Mouse (Mus musculus): ENCODE data around the gene Rtn1.

Gene Rtn1

DNA sequence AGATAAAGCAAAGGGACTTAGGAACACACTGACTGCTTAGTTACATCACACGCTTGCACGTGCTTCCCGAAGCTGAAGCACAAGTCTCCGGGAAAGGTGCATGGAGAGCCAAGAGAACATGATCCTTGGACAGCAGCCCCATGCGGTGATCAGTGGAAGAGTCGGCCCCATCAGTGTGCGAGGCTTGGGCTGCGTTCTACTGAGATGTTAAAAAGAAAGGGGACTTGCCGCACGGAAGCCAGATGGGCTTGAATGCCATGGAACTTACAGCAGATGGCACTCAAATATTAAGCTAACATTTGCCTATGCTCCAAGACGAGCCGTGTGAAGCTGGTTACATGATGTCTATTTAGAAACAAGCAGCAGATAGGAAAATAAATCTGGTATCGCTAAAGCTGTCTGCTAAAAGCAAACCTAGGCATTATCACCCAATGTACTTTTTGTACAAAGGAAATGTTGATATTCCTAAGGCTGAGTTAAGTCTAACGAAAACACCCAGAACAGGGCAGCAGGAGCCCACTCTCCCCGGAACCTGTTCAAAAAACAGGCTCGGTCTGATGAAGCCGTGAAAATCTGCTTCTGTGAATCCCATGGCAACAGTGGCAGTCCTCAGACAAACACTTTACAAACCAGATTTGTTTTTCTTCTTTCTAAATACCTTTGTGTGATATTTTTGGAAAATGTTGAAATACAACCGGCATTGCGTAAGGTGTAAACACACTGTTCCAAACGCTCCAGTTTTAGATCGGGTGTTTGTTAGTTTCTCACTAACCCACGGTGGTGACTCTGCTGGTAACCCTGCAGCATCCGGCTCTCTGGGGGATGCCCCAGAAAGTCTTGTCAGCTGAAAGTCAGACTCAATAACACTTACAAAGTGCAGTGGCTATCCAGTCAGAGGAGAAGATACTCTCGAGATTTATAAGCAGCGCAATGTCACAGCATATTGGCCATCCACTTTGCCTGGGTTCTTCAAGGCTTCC is 123.2 kb downstream of the Rtn1 start:
- in situ Hi-C loops (cut with MboI; ENCODE audit: low sequenced_read_pairs): no loop called here

DNA sequence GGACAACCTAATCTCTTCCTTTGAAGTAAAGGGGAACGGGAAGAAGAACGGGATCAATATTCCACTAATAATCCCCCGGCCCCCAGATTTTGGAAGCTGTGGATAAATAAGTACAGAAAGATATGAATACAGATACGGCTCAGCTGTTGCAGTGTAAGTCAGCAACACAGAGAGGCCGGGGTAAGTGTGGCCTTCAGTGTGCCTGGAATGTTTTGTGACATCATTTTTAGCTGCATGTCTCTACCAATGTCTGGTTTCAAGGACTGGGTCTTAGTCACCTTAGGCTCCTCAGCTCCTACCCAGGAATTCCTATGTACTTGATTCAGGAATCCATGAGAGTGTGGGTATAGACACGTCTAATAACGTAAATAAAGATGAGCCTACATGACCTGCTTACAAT is 124.3 kb downstream of the Rtn1 start:
- in situ Hi-C loops (cut with MboI; ENCODE audit: low sequenced_read_pairs): no loop called here

DNA sequence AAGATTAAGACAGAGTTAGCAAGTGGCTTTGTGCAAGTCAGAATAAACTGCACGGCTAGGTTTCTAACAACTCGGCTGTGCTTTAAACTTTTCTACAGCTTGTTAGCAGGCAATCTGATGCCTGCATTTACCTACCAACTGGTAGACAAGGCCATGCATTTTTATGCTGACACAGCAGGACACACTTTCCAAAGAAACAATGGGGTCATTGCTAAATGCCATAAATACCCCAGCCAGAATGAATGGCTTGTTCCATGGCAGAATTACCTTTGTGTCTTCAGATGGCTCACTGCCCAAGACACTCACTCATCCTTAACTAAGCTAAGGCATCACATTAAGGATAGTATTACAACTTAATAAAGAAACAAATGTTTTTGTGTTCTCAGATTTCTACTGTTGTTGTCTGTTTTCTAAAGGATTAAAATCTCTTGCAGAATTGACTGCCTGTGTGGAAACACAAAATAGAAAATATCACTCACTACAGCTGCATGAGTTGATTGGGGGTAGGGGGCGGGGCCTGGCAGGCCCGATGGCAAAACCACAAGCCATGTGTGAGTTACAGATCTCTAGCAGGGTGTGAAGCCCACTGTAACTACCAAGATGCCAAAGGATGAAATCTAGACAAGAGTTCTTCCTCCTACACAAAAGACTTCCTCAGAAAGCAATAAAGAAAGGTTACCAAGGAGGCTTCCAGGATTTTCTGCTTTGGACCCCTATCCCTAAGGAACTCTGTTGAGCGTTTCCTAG is 129.6 kb downstream of the Rtn1 start:
- in situ Hi-C loops (cut with MboI; ENCODE audit: low sequenced_read_pairs): no loop called here

DNA sequence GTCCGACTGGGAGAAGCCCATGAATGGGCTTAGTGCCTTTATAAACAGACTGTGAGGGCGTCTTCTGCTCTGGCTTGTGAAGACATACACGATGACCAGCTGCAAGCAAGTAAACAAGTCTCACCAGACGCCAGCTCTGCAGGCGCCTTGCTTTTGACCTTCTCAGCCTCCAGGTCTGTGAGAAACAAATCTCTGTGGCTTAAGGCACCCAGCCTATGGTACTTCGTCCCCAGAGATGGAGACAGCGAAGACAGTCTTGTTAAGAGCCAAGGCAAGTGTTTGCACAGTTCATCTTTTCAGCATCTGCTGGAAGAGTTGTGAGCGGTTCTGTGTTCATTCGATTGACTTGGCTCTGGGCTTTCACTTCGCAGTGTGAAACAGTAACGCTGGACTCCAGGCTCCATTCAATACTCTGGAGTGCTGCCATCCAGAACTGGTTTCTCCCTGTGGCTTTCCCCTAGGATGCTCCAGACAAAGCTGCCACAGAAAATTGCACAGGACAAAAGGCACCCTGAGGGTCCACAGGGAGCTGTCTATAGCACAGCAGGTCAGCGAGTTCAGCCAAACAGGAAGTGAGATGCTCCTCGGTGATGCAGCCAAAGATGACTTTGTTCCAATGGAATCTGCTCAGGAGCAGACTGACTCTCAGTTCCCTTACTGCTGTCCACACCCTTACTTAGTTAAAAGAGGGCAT is 135.0 kb downstream of the Rtn1 start:
- in situ Hi-C loops (cut with MboI; ENCODE audit: low sequenced_read_pairs): no loop called here

DNA sequence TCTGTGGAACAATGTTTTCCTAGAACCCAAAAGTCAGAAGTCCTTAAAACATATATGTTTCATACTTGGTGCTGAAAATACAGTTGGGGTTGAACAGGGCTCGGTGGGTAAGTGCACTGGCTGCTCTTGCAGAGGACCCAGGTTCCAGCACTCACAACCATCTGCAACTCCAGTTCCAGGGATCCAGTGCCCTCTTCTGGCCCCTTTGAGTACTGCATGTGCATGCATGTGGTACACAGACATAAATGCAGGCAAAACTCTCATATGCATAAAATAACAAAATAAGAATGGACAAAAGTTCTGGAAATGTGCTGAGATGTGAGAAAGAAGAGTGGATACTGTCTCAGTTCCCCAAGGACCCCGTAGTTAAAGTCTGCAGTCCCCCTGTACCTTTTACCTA is 141.2 kb downstream of the Rtn1 start:
- in situ Hi-C loops (cut with MboI; ENCODE audit: low sequenced_read_pairs): no loop called here

DNA sequence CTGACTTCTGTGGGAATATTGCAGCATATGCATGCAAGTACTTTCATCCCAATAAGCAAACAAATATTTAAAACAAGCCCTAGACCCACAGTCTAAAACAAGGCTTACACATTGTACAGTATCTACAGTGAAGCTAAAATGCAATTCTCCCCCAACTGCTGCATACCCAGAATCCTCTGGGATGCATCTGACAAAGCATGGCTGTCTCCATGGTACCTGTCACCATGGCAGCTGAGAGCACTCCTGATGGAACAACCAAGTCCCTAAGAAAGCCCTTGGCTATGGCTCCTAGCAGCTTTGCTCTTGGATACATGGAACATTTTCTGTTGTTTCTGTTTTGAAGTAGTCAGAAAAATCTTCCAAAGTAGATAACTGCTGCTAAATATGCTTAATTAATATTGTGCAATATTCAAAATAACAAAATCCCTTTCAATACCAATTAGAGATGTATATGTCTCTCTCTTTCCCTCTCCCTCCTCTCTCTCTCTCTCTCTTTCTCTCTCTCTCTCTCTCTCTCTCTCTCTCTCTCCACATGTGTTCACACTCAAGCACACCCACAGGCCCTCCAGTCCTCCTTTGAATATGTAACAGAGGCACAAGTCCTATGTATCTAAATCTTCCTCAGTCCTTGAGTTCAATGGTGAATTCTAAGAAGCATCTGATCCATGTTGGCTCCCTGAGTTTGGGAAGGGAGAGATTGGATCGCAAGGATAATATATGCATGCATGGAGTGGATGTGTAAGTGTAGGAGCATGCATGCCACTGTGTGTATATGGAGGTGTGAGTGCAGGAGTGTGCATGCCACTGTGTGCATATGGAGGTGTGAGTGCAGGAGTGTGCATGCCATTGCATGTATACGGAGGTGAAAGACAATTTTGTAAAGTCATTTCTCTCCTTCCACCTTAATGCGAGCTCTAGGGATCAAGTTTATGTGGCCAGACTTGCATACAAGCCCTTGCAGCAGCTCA is 143.3 kb downstream of the Rtn1 start:
- in situ Hi-C loops (cut with MboI; ENCODE audit: low sequenced_read_pairs): no loop called here

DNA sequence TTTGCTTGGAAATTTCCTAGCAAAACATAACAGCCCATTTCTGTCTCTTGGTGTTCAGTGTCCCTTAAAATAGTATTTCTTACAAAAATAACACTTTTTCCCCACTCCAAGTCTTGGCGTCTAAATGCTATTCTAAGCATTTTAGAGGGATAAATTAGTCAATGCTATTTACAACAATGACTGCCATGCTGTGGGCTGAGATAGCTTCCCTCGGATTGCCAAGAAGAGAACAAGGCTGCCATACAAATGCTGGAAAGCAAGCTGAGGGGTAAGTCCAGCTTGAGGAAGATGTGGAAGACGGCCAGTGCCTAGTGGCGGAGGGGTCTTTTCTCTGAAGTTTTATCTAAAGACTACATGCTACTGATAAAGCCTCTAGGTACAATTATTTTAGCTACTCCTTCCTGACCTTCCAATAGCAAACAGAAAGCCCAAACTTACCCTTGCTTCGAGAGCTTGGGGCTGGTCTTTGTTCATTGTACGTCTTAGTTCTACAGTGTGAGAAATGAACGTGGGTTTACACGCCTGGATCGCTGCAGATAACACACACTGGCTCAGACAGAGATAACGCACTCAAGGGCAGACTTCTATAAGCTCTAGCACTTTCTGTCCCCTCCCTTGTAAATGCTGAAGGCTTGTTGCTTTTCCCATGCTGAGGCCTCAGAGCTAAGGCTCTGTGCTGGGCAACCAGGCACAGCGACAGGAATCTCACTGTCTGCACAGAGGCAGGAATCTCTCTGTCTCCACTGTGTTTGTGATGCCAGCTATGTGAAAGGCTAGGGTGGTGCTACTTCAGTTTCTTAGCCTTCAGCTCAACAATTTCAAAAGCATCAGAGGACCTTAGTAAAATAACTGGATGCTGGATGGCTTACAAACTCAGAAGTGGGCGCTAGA is 145.4 kb downstream of the Rtn1 start:
- in situ Hi-C loops (cut with MboI; ENCODE audit: low sequenced_read_pairs): no loop called here

DNA sequence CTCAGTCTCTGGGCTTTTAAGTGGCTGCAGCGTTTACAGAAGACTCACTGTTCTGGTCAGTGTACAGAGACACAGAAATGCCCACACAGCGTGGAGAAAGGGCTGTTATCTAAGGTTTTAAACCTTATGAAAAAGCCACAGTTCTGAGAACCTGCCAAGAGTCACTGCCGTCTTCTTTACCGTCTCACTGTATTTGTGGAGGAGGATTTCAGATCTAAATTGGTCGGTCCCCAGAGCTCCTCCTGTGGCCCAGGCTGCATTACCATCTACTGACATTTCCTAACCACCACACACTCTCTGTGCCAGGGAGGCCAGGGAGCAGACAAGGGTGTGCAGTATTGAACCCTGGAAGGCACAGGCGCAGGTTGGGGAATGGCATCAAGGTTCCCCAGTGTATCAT is 151.9 kb downstream of the Rtn1 start:
- in situ Hi-C loops (cut with MboI; ENCODE audit: low sequenced_read_pairs): no loop called here

DNA sequence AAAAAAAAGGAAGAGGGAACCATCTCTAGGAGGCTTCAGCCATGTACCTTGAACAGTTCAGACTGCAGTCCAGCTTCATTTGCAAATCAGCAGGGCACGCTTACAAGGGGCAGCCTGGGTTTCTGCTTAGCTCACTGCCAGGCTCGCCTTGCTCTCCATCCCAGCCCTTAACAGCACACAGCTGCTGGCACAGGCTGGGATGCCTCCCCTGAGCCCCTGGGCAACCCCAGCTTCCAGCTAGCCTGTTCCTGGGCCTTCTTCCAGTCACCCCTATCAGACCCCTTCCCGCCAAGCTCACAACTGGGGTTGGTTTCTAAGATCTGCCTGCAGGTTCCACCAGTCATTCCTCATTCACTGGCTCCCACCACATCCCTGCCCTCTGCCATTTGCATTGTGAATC is 155.8 kb downstream of the Rtn1 start:
- in situ Hi-C loops (cut with MboI; ENCODE audit: low sequenced_read_pairs): no loop called here

DNA sequence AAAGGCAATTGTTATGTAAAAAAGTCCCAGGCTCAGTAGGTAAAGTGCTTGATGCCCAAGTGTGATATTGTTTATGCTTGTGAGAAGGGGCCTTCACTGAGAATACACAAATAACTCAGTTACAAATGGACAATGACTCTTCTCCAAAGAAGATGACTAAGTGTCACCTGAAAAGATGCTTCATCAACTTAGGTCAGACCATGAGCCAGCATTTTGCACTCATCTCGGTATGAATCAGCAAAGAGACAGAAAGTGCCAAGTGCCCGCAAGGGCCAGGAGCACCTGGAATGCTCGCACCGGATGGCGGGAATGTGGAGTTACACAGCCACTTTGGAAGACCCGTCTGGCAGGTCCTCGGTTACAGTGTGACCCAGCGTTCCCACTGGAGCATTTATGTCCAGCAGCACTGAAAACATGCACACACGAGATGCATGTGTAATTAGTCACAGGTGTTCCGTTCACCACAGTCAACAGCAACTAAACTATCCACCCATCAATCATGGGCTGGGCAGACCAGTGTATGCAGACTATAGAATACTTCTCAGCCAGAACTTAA is 156.9 kb downstream of the Rtn1 start:
- in situ Hi-C loops (cut with MboI; ENCODE audit: low sequenced_read_pairs): no loop called here

DNA sequence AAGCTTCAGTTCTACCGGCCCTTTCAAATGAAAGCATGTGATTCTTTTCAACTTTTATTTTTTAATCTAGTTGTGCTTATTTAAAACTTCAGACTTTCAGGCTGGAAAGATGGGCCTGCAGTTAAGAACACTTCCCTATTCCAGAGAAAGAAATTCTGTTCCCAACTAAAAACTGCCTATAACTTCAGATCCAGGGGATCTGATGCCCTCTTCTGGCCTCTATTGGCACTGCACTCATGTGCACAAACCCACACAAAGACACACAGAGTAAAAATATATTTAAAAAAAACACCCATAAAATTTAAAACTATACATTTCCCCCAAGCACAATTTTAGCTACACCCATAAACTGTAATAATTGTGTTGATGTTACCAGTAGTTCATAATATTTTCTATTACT is 163.9 kb downstream of the Rtn1 start:
- in situ Hi-C loops (cut with MboI; ENCODE audit: low sequenced_read_pairs): no loop called here

DNA sequence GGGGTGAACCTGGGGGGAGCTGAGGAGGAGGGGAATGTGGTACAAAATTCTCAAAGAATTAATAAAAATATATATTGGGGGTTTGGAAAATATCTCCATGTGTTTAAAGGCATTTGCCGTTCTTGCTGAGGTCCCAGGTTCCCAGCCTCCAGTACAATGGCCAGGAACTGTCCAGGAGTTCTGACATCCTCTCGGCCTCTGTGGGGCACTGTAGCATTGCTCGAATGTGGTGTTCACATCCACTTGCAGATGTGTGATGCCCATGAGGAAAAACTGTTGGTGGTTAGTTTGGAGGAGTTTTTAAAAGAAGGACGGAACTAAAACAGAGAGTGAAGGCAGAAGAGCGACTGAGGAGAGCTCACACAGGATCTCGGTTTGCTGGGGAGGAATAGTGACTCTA is 166.0 kb downstream of the Rtn1 start:
- in situ Hi-C loops (cut with MboI; ENCODE audit: low sequenced_read_pairs): no loop called here

DNA sequence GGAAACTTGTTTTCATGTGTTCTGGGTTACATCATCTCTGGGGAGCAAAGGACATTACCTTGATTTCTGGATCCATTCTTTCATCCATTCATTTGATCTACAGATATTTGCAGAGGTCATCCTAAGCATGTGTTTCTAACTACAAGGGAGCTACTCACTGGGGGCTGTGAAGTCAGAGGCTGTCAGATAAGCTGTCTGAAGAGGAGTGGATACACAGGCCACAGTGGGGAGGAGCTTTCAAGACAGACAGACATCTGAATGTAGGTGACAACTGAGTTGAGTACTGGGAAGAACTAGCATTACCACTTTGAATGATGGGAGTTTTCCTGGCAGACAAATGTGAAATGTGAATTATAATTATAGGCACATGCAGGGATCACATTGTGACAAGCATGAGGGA is 168.3 kb downstream of the Rtn1 start:
- in situ Hi-C loops (cut with MboI; ENCODE audit: low sequenced_read_pairs): no loop called here

DNA sequence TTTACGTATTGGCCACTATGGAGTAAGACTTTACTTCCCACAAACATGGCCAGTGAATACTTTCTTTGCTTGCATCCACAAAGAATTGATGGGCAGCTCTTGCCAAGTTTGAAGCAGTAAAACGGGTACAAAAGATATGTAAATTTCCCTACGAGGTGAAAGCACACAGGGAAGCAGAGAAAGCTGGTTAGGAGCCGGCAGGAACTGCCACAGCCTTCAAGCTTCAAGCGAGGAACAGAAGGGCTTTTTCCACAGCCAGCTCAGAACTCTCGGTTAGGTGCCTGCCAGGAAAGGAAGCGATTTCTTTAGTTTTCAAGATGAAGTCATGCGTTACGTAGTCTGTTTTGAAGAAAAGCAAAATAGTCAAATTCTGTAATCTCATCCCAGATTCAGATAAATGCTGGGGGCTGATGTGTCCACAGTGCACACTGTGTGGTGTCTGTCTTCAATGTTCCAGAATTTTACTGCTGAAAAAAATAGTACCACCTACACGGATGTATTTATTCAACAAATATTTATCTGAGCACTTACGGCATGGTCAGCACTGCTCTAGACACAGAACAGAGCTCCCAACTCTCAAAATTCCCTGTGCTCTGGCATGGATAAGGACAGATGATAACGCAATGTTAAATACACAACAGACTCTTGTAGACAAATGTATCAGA is 169.5 kb downstream of the Rtn1 start:
- in situ Hi-C loops (cut with MboI; ENCODE audit: low sequenced_read_pairs): no loop called here

DNA sequence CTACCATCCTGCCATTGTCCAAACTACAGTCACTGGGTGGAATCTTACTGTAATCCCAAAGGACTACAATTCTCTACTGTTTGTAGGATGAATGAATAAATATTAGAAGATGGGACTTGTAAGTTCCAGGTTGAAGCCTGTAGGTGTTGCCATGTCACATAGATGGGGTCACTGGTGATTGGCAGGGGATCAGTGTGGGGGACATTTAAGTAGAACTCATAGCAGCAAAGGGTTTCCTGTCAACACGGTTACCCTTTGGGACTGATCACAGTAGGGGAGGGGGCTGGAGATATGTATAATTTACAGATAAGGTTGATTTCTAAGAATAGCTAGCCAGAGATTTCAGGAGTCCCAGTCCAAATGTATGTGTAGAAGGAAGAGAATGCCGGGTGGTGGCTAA is 171.6 kb downstream of the Rtn1 start:
- in situ Hi-C loops (cut with MboI; ENCODE audit: low sequenced_read_pairs): no loop called here

DNA sequence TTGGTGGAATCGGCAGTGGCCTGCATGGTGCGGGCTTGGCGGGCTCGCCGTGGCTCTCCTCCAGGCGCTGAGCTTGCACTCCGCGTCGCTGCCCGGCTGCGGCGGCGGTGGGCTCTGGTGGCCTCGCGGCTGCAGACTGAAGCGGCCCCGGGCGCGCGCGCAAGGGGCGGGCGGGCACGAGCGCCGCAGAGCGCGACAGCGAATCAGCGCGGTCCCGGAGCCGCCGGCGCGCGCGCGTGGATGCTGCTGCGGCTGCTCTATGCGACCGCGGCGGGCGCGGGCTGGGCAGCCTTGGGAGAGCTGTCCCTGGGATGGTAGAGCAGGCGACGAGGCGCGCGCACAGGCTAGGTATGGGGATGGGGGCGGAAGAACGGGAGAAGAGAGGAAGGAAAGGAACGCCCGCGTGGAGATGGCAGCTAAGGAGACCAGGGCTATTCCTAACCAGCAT is 172.3 kb downstream of the Rtn1 start:
- in situ Hi-C loops (cut with MboI; ENCODE audit: low sequenced_read_pairs): no loop called here

DNA sequence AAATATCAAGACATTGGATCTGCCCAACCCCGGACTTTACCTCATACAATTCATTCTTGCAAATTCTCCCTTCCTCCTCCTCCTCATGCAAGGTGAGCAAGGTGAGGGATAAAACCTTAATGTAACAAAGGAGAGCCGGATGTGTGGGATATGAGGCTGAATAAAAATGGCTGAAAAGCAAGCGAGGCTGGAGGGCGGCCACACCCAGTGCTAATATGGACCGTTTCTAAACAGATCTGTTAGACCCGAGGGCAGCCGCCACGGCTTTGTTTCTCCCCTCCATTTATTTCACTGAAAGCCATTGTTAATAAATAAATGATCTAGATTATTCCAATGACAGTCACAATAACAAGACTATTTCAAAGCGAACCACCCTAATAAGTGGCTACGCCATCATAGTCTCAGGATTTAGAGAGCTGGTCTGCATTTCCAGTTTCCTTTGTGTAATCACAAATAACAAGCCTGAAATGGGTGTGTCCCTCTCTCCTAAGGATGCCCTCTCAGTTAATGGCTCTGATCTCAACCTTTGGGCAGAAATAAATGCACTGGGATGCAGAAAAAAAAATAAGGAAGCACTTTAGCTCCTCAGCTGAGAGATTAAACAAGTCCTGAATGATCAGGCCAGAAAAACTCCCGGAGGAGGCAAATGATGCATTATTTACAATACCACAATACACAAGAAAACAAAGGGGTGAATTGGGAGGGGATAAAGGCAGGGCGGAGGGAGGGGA is 173.1 kb downstream of the Rtn1 start:
- in situ Hi-C loops (cut with MboI; ENCODE audit: low sequenced_read_pairs): no loop called here

DNA sequence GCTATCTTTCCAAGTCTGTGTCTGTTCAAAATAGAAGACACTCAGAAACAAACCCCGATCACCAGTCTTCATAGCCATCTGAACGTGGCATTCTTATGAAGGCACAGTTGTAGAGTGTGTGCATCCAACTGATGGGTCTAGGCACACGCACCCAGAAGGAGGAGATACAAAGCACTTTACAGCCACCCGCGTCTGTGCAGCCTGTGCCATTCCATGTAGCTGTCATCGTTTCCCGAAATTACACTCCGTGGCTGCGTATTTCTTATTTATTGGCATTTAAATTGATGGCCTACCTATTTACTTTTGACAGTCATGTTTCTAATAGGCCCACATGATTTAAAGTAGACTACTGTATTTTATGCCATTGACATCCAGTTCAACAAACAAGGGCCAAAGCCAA is 173.9 kb downstream of the Rtn1 start:
- in situ Hi-C loops (cut with MboI; ENCODE audit: low sequenced_read_pairs): no loop called here
